Mouse (Mus musculus) kidney, embryonic 16.5 days (tissue): ENCODE results near the gene Gm35549. TPM values are rescaled to one million over a fixed set of nuclear protein-coding genes. Genes with fewer than 3 reads are reported as not detected.

Source experiments
- ATAC-seq: fragments of 200-750 bp; cut with Nextera tagmentation; 2 replicates; pipeline ENCODE4 v1.8.0; 2017; ENCODE audit warnings: moderate TSS enrichment; ENCODE audit not compliant: low FRiP score, low TSS enrichment
- H3K27ac ChIP-seq: fragments of 300-500 bp; sonication (generic); 2 replicates; pipeline ENCODE4 v1.5.1; 2014; ENCODE audit warnings: low read length
- H3K27me3 ChIP-seq: fragments of 300-500 bp; sonication (generic); 2 replicates; pipeline ENCODE4 v1.6.1; 2014; ENCODE audit warnings: low read length, control low read depth, mixed read lengths; ENCODE audit not compliant: insufficient read depth
- H3K36me3 ChIP-seq: fragments of 300-500 bp; sonication (generic); 2 replicates; pipeline ENCODE4 v1.6.1; 2014; ENCODE audit warnings: low read length, control low read depth, mixed read lengths; ENCODE audit not compliant: insufficient read depth
- H3K4me1 ChIP-seq: fragments of 300-500 bp; sonication (generic); 2 replicates; pipeline ENCODE4 v1.6.1; 2014; ENCODE audit warnings: low read length, control low read depth, mixed read lengths; ENCODE audit not compliant: insufficient read depth
- H3K4me2 ChIP-seq: fragments of 300-500 bp; sonication (generic); replicated peaks from 2 replicates; pipeline ENCODE4 v1.6.1; 2014; ENCODE audit warnings: low read depth, low read length
- H3K4me3 ChIP-seq: fragments of 300-500 bp; sonication (generic); 2 replicates; pipeline ENCODE4 v1.5.1; 2014; ENCODE audit warnings: mild to moderate bottlenecking, low read length
- H3K9ac ChIP-seq: fragments of 300-500 bp; sonication (generic); replicated peaks from 2 replicates; pipeline ENCODE4 v1.6.1; 2014; ENCODE audit warnings: low read length
- H3K9me3 ChIP-seq: fragments of 300-500 bp; sonication (generic); 2 replicates; pipeline ENCODE4 v1.6.1; 2016; ENCODE audit warnings: low read length, control low read depth
- WGBS: fragments of 180-500 bp; shearing (Covaris S2); extraction: QIAGEN DNeasy Blood & Tissue Kit; methylation state at CpG from one replicate; pipeline ENCODE4 v1.1.7; 2014; 5-methylcytosine and 5-hydroxymethylcytosine counted together
- polyA plus RNA-seq: library from polyadenylated mRNA; unstranded; fragments of >200 nt; fragmentation: Nextera tagmentation; extraction: Ambion mirVana; gene quantifications from 2 replicates; pipeline ENCODE4 v1.2.1, GENCODE M21; 2015

Gm35549 gene
- polyA plus RNA-seq = 0.55 and 0.64 TPM in 2 replicates

DNA sequence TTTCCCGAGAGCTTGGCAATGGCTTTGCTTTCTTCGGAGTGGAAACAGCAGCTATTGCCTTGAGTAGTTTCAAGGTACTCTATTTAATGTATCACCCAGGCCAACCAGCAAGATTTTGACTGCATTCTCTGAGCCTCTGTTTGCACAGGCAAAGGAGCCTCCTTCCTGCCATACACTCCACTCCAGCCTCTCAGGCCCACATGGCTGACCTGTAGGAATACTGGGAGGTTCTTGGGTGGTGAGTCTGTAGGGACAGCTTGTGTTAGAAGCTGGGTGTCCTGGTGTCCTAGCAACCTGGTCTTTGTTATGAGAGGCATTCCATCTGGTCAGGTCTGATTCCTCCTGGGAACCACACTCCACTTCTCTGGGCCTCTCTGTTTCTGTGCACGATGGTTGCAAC is at the start of gene Gm35549:
Gene Gm35549 (minus strand): TSS at position 276 of the 400 bp plus-strand sequence.
- no peak for ATAC-seq
- Histone ChIP-seq H3K27ac (no peak within 1 kb of the TSS), H3K9me3 (peaks cover 5% of the 10 kb centered on the region; the same call in 1 of the 2 replicates), H3K4me3 (no peak within 1 kb of the TSS), H3K4me1 (no peaks in the 10 kb centered on the region), H3K9ac (no peak within 1 kb of the TSS), H3K4me2 (no peak within 1 kb of the TSS), H3K36me3 (peaks cover 6% of the 10 kb centered on the region), H3K27me3 (no peaks in the 10 kb centered on the region)
- WGBS = 74% methylated on average over 3 of the region's 3 CpGs

DNA sequence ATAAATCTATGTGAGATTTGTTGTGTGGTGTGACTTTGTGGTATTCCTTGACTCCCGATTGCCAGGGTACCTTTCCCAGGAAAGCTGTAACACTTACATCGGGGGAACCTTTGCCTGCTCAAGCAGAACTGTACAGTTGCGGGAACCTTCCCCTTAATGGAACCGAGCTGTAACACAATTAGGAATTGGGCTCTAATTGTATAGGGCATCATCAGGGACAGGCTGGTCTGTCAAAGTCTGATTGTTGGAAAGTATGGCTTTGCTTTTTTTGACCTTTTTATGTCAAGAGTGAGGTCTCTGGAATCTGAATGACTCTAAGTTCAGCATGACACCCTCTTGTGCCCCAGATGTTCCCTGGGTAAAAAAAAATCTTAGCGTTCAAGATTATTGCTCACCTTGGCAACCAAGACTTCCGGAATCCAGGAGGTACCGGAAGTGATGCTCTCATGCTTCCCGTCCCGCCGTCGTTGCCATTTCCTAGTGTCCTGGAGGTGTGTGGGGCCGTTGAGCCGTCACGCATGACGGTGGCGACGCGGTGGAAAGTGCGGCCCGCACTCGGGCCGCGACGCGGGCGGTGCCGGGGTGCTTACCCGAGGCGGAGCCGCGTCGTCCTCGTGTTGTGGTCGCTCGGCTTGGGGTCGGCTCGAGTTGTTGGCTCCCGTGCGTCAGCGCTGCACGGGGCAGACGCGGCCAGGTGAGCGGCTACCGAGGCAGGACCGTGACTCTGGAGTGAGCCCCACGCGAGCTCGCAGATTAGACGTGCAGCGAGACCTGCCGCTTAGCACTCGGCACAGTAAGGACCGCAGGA is 42.7 kb upstream of the Gm35549 start:
- WGBS = 4% methylated on average over 53 of the region's 54 CpGs
- Histone ChIP-seq H3K4me1 (peaks cover 6% of the 10 kb centered on the region), H3K27ac (0 out of 2 replicates have a peak overlapping the region, but pooled peaks have one; percentile 20), H3K27me3 (no peaks in the 10 kb centered on the region), H3K36me3 (no peaks in the 10 kb centered on the region), H3K9ac (peak overlapping the region; percentile 75), H3K4me2 (peak overlapping the region; percentile 77), H3K9me3 (0 out of 2 replicates have a peak, but pooled peaks cover 3% of the 10 kb centered on the region), H3K4me3 (peak overlapping the region; percentile 73)
- peak; percentile 94 for ATAC-seq

DNA sequence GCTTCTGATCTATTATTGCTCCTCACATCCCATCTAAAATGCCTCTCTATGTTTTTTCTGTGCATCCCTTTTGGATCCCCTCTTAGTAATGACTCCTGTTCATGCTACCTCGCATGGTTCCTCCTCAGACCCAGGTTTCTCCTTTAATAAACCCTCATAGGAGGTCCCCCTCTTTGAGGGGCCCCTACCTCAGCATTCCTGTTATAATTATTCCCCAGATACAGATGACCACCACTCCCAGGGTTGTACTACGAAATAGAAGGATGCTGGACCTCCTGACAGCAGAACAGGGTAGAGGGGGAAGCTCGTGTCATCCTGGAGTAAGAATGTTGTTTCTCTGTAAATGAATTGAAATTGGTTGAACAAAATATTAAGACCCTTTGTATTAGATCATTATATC is 41.5 kb upstream of the Gm35549 start, which contains the start of gene Zkscan7:
Gene Zkscan7 (plus strand): TSS at position 301 of the 400 bp plus-strand sequence.
- no peaks in the 10 kb centered on the region for H3K27me3 ChIP-seq
- no peak for ATAC-seq
- no peak within 1 kb of the TSS for H3K9ac ChIP-seq
- 0 out of 2 replicates have a peak, but pooled peaks cover 3% of the 10 kb centered on the region for H3K9me3 ChIP-seq
- peaks cover 6% of the 10 kb centered on the region for H3K4me1 ChIP-seq
- H3K27ac ChIP-seq = 0 out of 2 replicates have a peak within 1 kb of the TSS, but pooled peaks have one; percentile 20
- 94% methylated on average over 3 of the region's 3 CpGs for WGBS
- H3K36me3 ChIP-seq = no peaks in the 10 kb centered on the region
- H3K4me3 ChIP-seq = peak within 1 kb of the TSS; percentile 73
- H3K4me2 ChIP-seq = peak within 1 kb of the TSS; percentile 77

DNA sequence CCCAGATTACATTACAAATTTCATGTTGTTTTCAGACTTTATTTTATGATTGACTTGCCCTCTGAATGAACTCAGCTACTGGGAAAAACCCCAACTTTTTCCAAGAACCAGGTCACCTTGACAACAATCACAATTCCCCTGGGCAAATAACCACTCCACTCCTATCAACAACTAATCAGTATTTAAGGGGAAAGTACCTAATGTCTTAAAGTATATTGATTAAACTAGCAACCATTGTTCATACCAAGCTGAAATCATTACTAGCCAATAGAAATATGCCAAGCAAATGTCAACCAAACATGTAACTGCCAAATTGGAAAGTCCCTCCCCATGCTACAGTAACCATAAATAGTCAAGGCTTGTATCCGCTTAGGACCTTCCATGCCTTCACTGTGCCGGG is 31.3 kb upstream of the Gm35549 start:
- H3K36me3 ChIP-seq = no peaks in the 10 kb centered on the region
- no peak overlapping the region for H3K27ac ChIP-seq
- H3K9ac ChIP-seq = no peak overlapping the region
- WGBS = 91% methylated on average over 2 of the region's 2 CpGs
- no peak overlapping the region for H3K4me2 ChIP-seq
- ATAC-seq = no peak
- no peak overlapping the region for H3K4me3 ChIP-seq
- no peaks in the 10 kb centered on the region; the same call in 1 of the 2 replicates for H3K9me3 ChIP-seq
- H3K27me3 ChIP-seq = no peaks in the 10 kb centered on the region
- no peaks in the 10 kb centered on the region for H3K4me1 ChIP-seq

DNA sequence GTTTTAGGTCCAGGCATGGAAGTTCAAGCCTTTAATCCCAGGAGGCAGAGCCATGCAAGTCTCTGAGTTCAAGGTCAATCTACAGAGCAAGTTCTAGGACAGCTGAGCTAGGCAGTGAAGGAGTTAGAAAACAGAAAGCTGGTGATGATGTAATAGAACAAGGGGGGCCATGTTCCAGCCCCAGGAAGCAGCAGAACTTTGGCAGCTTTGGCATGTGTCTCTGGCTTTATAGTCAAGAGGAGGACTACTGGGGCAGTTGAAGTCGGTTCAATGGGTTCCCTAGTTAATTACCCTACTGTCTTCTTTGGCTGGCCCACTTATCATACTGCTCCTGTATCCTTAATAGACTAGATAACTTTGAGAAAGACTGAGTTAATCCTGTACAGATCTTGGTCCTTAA is 30.8 kb upstream of the Gm35549 start:
- H3K4me2 ChIP-seq = no peak overlapping the region
- no peak overlapping the region for H3K4me3 ChIP-seq
- H3K36me3 ChIP-seq = no peaks in the 10 kb centered on the region
- H3K27ac ChIP-seq = no peak overlapping the region
- no peaks in the 10 kb centered on the region for H3K4me1 ChIP-seq
- 68% methylated on average over 1 of the region's 1 CpGs for WGBS
- H3K9me3 ChIP-seq = no peaks in the 10 kb centered on the region; the same call in 1 of the 2 replicates
- 0 out of 2 replicates have a peak, but pooled peaks cover under 1% of the 10 kb centered on the region for H3K27me3 ChIP-seq
- no peak for ATAC-seq
- no peak overlapping the region for H3K9ac ChIP-seq

DNA sequence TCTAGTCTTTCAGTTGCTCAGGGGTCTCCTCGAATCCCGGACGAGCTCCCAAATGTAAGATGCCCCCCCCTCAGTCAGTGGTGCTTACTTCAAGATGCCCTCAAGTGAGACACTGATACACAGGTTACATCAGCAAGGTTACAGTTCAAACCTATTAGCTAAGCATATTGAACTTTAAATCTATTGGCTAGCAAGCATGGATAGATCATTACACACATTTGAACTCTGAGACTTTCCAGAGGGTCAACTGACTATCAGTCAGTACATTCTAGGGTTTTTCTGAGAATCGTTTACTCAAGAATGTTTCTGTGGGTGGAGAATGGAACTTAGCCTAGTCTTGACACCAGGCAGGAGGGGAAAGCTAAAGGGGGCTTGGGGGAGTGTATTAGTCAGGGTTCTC is 28.8 kb upstream of the Gm35549 start:
- Histone ChIP-seq H3K4me2 (no peak overlapping the region), H3K27ac (no peak overlapping the region), H3K36me3 (no peaks in the 10 kb centered on the region), H3K4me1 (no peaks in the 10 kb centered on the region), H3K4me3 (no peak overlapping the region), H3K9me3 (no peaks in the 10 kb centered on the region; the same call in 1 of the 2 replicates), H3K27me3 (0 out of 2 replicates have a peak, but pooled peaks cover 3% of the 10 kb centered on the region), H3K9ac (no peak overlapping the region)
- WGBS = 85% methylated on average over 4 of the region's 4 CpGs
- no peak for ATAC-seq

DNA sequence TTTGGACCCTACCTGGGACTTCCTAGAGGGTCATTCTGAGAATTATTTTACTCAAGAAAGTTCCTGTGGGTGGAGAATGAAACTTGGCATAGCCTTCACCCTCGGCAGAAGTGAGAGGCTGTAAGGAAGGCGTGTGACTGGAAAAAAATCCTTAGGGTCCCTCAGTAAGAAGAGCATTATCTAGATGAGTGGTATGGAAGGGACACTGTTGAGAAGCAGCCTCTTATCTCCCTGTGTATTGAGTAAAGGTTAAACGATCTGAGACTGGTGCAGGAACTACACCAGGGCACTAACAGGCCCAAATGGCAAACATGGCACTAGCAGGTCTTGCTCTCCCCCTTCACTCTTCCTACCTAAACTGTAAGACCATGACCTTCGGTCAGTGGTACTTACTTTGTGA is 22.4 kb upstream of the Gm35549 start:
- Histone ChIP-seq H3K4me1 (peaks cover 12% of the 10 kb centered on the region), H3K9ac (peak overlapping the region; percentile 93), H3K9me3 (peaks cover 15% of the 10 kb centered on the region), H3K27ac (no peak overlapping the region), H3K4me3 (peak overlapping the region; percentile 91), H3K27me3 (0 out of 2 replicates have a peak, but pooled peaks cover 3% of the 10 kb centered on the region), H3K4me2 (peak overlapping the region; percentile 61), H3K36me3 (peaks cover 16% of the 10 kb centered on the region)
- WGBS = 88% methylated on average over 4 of the region's 4 CpGs
- peak; percentile 16; the same call in 1 of the 2 replicates for ATAC-seq

DNA sequence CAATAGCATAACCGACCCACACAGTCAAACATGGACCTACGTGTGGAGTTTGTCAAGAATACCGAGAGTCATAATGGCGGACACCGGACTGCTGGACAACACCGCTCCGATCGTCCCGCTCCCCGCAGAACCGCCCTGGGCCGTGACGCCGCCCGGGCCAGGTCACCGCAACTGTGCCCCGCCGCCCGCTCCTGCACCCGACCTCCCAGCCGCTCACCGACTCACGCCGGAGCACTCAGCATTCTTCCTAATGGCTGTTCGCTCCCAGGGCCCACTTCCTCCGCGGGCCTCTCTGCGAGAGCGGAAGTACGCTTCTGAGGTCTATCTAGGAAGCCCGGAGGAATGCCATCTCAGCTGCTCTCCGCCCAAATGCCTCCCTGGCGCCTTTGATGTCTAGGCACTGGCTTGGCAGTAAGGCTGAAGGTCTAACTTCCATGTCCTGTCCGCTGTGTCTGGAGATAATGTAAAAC is 21.9 kb upstream of the Gm35549 start, which contains the start of gene Zfp445:
Gene Zfp445 (minus strand): TSS at position 310 of the 470 bp plus-strand sequence.
- Histone ChIP-seq H3K27ac (peak within 1 kb of the TSS; percentile 79; the same call in 1 of the 2 replicates), H3K36me3 (peaks cover 21% of the 10 kb centered on the region), H3K27me3 (0 out of 2 replicates have a peak, but pooled peaks cover 3% of the 10 kb centered on the region), H3K4me2 (peak within 1 kb of the TSS; percentile 61), H3K4me3 (peak within 1 kb of the TSS; percentile 91), H3K9me3 (peaks cover 20% of the 10 kb centered on the region), H3K9ac (peak within 1 kb of the TSS; percentile 93), H3K4me1 (peaks cover 12% of the 10 kb centered on the region)
- WGBS = under 1% methylated on average over 34 of the region's 34 CpGs
- peak; percentile 93 for ATAC-seq

DNA sequence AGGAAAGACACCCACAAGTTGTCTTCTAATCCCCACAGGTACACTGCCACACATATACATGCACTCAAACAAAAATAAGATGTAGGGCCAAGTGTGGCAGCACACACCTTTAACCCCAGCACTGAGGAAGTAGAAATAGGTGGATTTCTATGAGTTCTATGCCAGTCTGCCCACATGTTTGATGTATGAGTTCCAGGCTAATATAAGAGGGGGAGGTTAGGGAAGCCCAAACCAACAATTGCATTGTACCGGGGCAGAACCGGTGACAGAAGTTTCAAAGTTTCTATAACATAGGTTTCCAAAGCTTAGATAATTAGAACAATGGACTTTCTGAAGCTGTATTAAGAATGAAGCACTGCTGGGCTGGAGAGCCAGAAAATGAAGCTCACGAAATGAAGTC is 21.0 kb upstream of the Gm35549 start:
- H3K4me3 ChIP-seq = peak overlapping the region; percentile 91
- peaks cover 12% of the 10 kb centered on the region for H3K4me1 ChIP-seq
- H3K4me2 ChIP-seq = peak overlapping the region; percentile 61
- peaks cover 29% of the 10 kb centered on the region for H3K9me3 ChIP-seq
- 49% methylated on average over 3 of the region's 3 CpGs for WGBS
- peak overlapping the region; percentile 93 for H3K9ac ChIP-seq
- H3K36me3 ChIP-seq = peaks cover 30% of the 10 kb centered on the region
- H3K27ac ChIP-seq = no peak overlapping the region
- no peak for ATAC-seq
- H3K27me3 ChIP-seq = 0 out of 2 replicates have a peak, but pooled peaks cover 3% of the 10 kb centered on the region
